Mouse (Mus musculus): ENCODE results near the gene Bcl9l. TPM values are rescaled to one million over a fixed set of nuclear protein-coding genes. Genes with fewer than 3 reads are reported as not detected.

Bcl9l gene
- polyA plus RNA-seq, 1 experiment from 2014 or later: 8.7 TPM

DNA sequence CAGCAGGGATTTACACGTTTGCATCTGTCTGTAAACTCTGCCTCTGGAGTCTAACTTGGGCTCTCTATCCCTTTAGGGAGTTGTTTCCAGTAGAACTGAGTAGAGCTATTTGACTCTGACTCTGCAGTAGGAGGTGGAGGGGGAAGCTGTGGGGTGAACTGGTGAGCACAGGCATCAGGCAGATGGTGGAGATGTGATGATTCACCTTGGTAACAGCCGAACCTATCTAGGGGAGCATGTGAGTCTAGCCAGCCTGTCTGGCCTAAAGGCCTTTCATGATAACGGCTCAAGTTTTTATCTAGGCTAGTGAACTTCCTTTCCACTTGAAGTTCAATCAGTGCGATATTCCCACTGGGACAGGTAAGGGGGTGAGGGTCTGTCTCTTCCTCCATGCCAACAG lies 34.7 kb downstream of the Bcl9l start:
- no peaks in the 10 kb centered on the region for H3K36me3 ChIP-seq (ENCODE audit: control insufficient read depth, insufficient read depth, low read length)
- no peaks in the 10 kb centered on the region for H3K4me1 ChIP-seq (replicated peaks; ENCODE audit: control insufficient read depth, insufficient read depth, low read length)
- DNase-seq (ENCODE audit: low spot score) (no peak), ATAC-seq (replicated peaks; ENCODE audit: low FRiP score) (no peak)
- WGBS: 76% methylated on average over 4 of the region's 4 CpGs
- no peak overlapping the region for H3K27ac ChIP-seq (ENCODE audit: low read depth, low read length)
- no peak overlapping the region for H3K4me2 ChIP-seq (ENCODE audit: low read depth, low read length, severe bottlenecking)
- H3K27me3 ChIP-seq (ENCODE audit: control insufficient read depth, insufficient read depth, low read length): no peaks in the 10 kb centered on the region
- no peak overlapping the region for H3K4me3 ChIP-seq (ENCODE audit: low read depth, low read length)
- H3K9ac ChIP-seq (ENCODE audit: low read length): no peak overlapping the region
- H3K9me3 ChIP-seq (ENCODE audit: control insufficient read depth, low read length): no peaks in the 10 kb centered on the region

- no peak overlapping the region for H3K27ac ChIP-seq (ENCODE audit: low read depth, low read length)
- H3K4me3 ChIP-seq (ENCODE audit: low read depth, low read length): no peak overlapping the region
- H3K9ac ChIP-seq (ENCODE audit: low read length): no peak overlapping the region
- H3K36me3 ChIP-seq (ENCODE audit: control insufficient read depth, insufficient read depth, low read length): no peaks in the 10 kb centered on the region
- 86% methylated on average over 7 of the region's 7 CpGs for WGBS
- no peak overlapping the region for H3K4me2 ChIP-seq (ENCODE audit: low read depth, low read length, severe bottlenecking)
- no peak for DNase-seq (ENCODE audit: low spot score)
- no peaks in the 10 kb centered on the region for H3K9me3 ChIP-seq (ENCODE audit: control insufficient read depth, low read length)
- H3K27me3 ChIP-seq (ENCODE audit: control insufficient read depth, insufficient read depth, low read length): no peaks in the 10 kb centered on the region
- H3K4me1 ChIP-seq (replicated peaks; ENCODE audit: control insufficient read depth, insufficient read depth, low read length): no peaks in the 10 kb centered on the region
- no peak for ATAC-seq (replicated peaks; ENCODE audit: low FRiP score)
Observed at GRCm38 (mm10) chr9:44518068-44518467, 35.4 kb downstream of the Bcl9l start.

GRCm38 (mm10) chr9:44521927-44522326 lies 39.3 kb downstream of the Bcl9l start:
- H3K9me3 ChIP-seq (ENCODE audit: control insufficient read depth, low read length): no peaks in the 10 kb centered on the region
- ATAC-seq (replicated peaks; ENCODE audit: low FRiP score) (no peak), DNase-seq (ENCODE audit: low spot score) (no peak)
- no peaks in the 10 kb centered on the region for H3K27me3 ChIP-seq (ENCODE audit: control insufficient read depth, insufficient read depth, low read length)
- no peak overlapping the region for H3K4me2 ChIP-seq (ENCODE audit: low read depth, low read length, severe bottlenecking)
- WGBS: 83% methylated on average over 10 of the region's 10 CpGs
- no peak overlapping the region for H3K9ac ChIP-seq (ENCODE audit: low read length)
- no peak overlapping the region for H3K27ac ChIP-seq (ENCODE audit: low read depth, low read length)
- no peaks in the 10 kb centered on the region for H3K4me1 ChIP-seq (replicated peaks; ENCODE audit: control insufficient read depth, insufficient read depth, low read length)
- H3K4me3 ChIP-seq (ENCODE audit: low read depth, low read length): no peak overlapping the region
- no peaks in the 10 kb centered on the region for H3K36me3 ChIP-seq (ENCODE audit: control insufficient read depth, insufficient read depth, low read length)

DNA sequence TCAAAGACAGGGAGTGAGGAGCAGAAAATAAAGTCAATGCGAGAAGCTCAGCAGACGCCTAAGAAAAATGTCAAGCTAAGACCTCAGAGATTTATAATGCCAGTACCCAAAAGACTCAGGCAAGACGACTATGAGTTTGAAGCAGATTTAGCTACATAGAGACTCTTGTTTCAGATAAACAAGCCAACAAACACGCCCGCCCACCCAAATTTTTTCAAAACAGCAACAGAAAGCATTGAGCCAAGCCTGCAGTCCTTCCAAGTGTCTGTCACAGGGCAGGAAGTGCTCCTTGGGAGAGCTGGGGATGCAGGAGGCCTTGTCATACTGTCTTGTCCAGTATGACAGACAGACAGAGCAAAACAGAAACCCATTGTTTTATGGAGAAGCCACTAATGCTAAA lies 41.1 kb downstream of the Bcl9l start:
- H3K4me3 ChIP-seq (ENCODE audit: low read depth, low read length): no peak overlapping the region

DNA sequence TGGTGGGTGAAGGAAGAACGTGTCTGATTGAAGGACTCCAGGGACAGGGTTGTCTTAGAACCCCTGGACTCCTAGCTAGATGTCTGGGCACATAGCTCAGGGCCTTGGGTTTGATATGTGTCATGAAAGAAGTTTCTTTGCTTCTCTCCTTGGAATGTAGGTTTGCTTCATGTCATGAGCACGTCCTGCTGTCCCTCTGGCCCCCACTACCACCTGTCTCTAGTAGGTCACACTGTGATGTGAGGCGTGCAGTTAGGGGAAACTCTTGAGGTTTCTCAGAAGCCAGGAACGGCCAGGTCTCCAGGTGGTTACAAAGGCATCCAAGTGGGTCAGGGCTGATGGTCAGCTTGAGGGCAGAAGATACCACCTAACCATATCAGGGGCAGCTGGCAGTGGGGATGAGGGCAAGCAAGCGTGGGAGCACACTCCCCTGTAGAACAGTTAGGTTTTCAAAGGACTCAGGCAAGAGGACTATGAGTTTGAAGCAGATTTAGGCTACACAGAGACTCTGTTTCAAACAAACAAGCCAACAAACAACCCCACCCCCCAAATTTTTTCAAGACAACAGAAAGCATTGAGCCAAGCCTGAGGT lies 41.7 kb downstream of the Bcl9l start:
- H3K27me3 ChIP-seq (ENCODE audit: control insufficient read depth, insufficient read depth, low read length): no peaks in the 10 kb centered on the region
- H3K4me1 ChIP-seq (replicated peaks; ENCODE audit: control insufficient read depth, insufficient read depth, low read length): no peaks in the 10 kb centered on the region
- no peaks in the 10 kb centered on the region for H3K9me3 ChIP-seq (ENCODE audit: control insufficient read depth, low read length)
- no peak overlapping the region for H3K9ac ChIP-seq (ENCODE audit: low read length)
- DNase-seq (ENCODE audit: low spot score): no peak
- H3K36me3 ChIP-seq (ENCODE audit: control insufficient read depth, insufficient read depth, low read length): no peaks in the 10 kb centered on the region
- H3K27ac ChIP-seq (ENCODE audit: low read depth, low read length): no peak overlapping the region
- ATAC-seq (replicated peaks; ENCODE audit: low FRiP score): no peak
- H3K4me2 ChIP-seq (ENCODE audit: low read depth, low read length, severe bottlenecking): no peak overlapping the region
- WGBS: 68% methylated on average over 5 of the region's 5 CpGs
- H3K4me3 ChIP-seq (ENCODE audit: low read depth, low read length): no peak overlapping the region

More for the DNA sequence above, 41.1 kb downstream of the Bcl9l start:
- Histone ChIP-seq H3K9ac (ENCODE audit: low read length) (no peak overlapping the region), H3K4me2 (ENCODE audit: low read depth, low read length, severe bottlenecking) (no peak overlapping the region), H3K27me3 (ENCODE audit: control insufficient read depth, insufficient read depth, low read length) (no peaks in the 10 kb centered on the region), H3K36me3 (ENCODE audit: control insufficient read depth, insufficient read depth, low read length) (no peaks in the 10 kb centered on the region), H3K4me1 (replicated peaks; ENCODE audit: control insufficient read depth, insufficient read depth, low read length) (no peaks in the 10 kb centered on the region), H3K27ac (ENCODE audit: low read depth, low read length) (no peak overlapping the region), H3K9me3 (ENCODE audit: control insufficient read depth, low read length) (no peaks in the 10 kb centered on the region)
- WGBS: 85% methylated on average over 5 of the region's 5 CpGs
- no peak for ATAC-seq (replicated peaks; ENCODE audit: low FRiP score)
- no peak for DNase-seq (ENCODE audit: low spot score)

GRCm38 (mm10) chr9:44525001-44525400 lies 42.4 kb downstream of the Bcl9l start:
- Histone ChIP-seq H3K9me3 (ENCODE audit: control insufficient read depth, low read length) (no peaks in the 10 kb centered on the region), H3K27ac (ENCODE audit: low read depth, low read length) (no peak overlapping the region), H3K27me3 (ENCODE audit: control insufficient read depth, insufficient read depth, low read length) (no peaks in the 10 kb centered on the region), H3K4me1 (replicated peaks; ENCODE audit: control insufficient read depth, insufficient read depth, low read length) (no peaks in the 10 kb centered on the region), H3K36me3 (ENCODE audit: control insufficient read depth, insufficient read depth, low read length) (no peaks in the 10 kb centered on the region), H3K9ac (ENCODE audit: low read length) (no peak overlapping the region), H3K4me2 (ENCODE audit: low read depth, low read length, severe bottlenecking) (no peak overlapping the region), H3K4me3 (ENCODE audit: low read depth, low read length) (no peak overlapping the region)
- DNase-seq (ENCODE audit: low spot score) (no peak), ATAC-seq (replicated peaks; ENCODE audit: low FRiP score) (no peak)
- 83% methylated on average over 3 of the region's 3 CpGs for WGBS

DNA sequence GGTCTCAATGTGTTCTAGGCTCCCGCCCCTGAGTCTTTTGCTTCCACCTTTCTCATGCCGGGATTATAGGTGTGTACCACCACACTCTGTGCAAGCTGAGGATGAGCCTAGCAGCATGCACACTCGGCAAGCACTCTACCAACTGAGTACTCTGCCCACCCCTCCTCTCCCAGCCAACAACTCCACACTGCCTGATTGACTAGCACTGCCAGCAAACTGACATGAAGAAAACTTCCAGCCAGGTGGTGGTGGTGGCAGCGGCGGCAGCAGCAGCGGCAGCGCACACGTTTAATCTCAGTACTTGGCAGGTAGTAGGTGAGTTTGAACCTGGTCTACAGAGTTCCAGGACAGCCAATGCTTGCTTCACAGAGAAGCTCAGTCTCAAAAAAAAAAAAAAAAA lies 43.0 kb downstream of the Bcl9l start:
- ATAC-seq (replicated peaks; ENCODE audit: low FRiP score): no peak
- Histone ChIP-seq H3K27me3 (ENCODE audit: control insufficient read depth, insufficient read depth, low read length) (no peaks in the 10 kb centered on the region), H3K9me3 (ENCODE audit: control insufficient read depth, low read length) (no peaks in the 10 kb centered on the region), H3K4me3 (ENCODE audit: low read depth, low read length) (no peak overlapping the region), H3K27ac (ENCODE audit: low read depth, low read length) (no peak overlapping the region), H3K36me3 (ENCODE audit: control insufficient read depth, insufficient read depth, low read length) (no peaks in the 10 kb centered on the region), H3K4me1 (replicated peaks; ENCODE audit: control insufficient read depth, insufficient read depth, low read length) (no peaks in the 10 kb centered on the region), H3K9ac (ENCODE audit: low read length) (no peak overlapping the region), H3K4me2 (ENCODE audit: low read depth, low read length, severe bottlenecking) (no peak overlapping the region)
- 92% methylated on average over 8 of the region's 8 CpGs for WGBS
- DNase-seq (ENCODE audit: low spot score): no peak

DNA sequence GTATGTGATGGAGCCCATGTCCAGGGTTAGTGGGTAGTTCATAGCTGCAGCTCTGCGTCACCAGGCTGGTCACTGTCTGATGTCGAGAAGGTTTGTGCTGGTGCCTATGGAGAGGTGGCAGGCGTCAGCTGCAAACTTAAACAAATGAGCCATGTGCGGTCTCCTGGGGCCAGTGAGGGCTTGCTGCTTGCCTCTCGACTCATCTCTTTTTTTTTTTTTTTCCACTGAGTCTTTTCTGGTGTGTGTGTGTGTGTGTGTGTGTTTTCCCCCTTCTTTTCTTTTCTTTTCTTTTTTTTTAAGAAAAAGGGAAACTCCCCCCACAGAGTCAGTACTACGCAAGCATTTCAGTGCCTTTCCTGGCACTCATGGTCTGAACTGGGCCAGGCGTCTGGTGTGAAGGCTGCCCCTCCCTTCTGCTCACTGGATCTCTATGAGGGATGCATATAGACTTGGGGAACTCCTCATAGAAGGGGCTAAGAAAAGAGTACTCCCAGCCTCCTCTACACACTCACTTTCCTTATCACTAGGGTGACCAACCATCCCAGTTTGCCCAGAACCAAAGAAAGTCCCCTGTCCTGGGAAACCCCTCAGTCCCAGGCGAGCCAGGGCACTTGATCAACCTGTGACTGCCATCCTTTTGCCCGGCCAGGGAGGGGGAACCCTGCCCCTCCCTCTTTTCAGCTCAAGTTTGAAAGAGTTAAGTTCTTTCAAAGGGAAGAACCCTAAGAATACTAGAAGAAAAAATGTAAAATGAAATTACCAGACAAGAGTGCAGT lies 43.9 kb downstream of the Bcl9l start:
- 75% methylated on average over 9 of the region's 9 CpGs for WGBS
- Histone ChIP-seq H3K27me3 (ENCODE audit: control insufficient read depth, insufficient read depth, low read length) (no peaks in the 10 kb centered on the region), H3K27ac (ENCODE audit: low read depth, low read length) (no peak overlapping the region), H3K4me1 (replicated peaks; ENCODE audit: control insufficient read depth, insufficient read depth, low read length) (no peaks in the 10 kb centered on the region), H3K4me2 (ENCODE audit: low read depth, low read length, severe bottlenecking) (no peak overlapping the region), H3K36me3 (ENCODE audit: control insufficient read depth, insufficient read depth, low read length) (no peaks in the 10 kb centered on the region), H3K4me3 (ENCODE audit: low read depth, low read length) (no peak overlapping the region), H3K9me3 (ENCODE audit: control insufficient read depth, low read length) (no peaks in the 10 kb centered on the region), H3K9ac (ENCODE audit: low read length) (no peak overlapping the region)
- DNase-seq (ENCODE audit: low spot score): no peak
- no peak for ATAC-seq (replicated peaks; ENCODE audit: low FRiP score)

- H3K9ac ChIP-seq (ENCODE audit: low read length): no peak overlapping the region
- H3K27me3 ChIP-seq (ENCODE audit: control insufficient read depth, insufficient read depth, low read length): no peaks in the 10 kb centered on the region
- WGBS: 83% methylated on average over 8 of the region's 8 CpGs
- ATAC-seq (replicated peaks; ENCODE audit: low FRiP score) (no peak), DNase-seq (ENCODE audit: low spot score) (no peak)
- no peak overlapping the region for H3K4me3 ChIP-seq (ENCODE audit: low read depth, low read length)
- H3K36me3 ChIP-seq (ENCODE audit: control insufficient read depth, insufficient read depth, low read length): no peaks in the 10 kb centered on the region
- H3K27ac ChIP-seq (ENCODE audit: low read depth, low read length): no peak overlapping the region
- H3K4me2 ChIP-seq (ENCODE audit: low read depth, low read length, severe bottlenecking): no peak overlapping the region
- no peaks in the 10 kb centered on the region for H3K4me1 ChIP-seq (replicated peaks; ENCODE audit: control insufficient read depth, insufficient read depth, low read length)
- H3K9me3 ChIP-seq (ENCODE audit: control insufficient read depth, low read length): no peaks in the 10 kb centered on the region
Observed at GRCm38 (mm10) chr9:44528340-44528739, 45.7 kb downstream of the Bcl9l start.

All from forebrain, embryonic 11.5 days (tissue).